Mouse (Mus musculus): ENCODE measurements around the gene Slc4a8.

Gene Slc4a8

GRCm38 (mm10) chr15:100832784-100833183 is 71.2 kb downstream of the Slc4a8 start:
- peak; percentile 64 for DNase-seq

DNA sequence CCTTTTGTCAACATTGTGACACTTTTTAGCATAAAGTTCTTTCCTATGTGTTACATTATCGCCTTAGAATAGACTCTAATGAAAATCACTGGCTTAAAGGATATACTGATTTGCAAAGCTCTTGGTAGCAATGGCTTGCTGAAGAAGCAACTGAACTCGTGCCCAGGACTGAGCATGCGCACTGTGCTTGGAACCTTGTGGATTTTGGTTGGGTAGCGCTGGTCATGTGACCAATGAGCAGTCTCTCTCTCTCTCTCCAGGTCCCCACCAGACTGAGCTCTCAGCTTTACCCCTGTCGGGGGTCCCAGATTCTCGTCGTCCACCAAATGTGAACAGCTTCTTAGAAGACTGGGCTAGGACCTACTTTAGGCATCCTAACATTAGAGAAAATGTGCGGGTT is 75.2 kb downstream of the Slc4a8 start:
- no peak for DNase-seq

DNA sequence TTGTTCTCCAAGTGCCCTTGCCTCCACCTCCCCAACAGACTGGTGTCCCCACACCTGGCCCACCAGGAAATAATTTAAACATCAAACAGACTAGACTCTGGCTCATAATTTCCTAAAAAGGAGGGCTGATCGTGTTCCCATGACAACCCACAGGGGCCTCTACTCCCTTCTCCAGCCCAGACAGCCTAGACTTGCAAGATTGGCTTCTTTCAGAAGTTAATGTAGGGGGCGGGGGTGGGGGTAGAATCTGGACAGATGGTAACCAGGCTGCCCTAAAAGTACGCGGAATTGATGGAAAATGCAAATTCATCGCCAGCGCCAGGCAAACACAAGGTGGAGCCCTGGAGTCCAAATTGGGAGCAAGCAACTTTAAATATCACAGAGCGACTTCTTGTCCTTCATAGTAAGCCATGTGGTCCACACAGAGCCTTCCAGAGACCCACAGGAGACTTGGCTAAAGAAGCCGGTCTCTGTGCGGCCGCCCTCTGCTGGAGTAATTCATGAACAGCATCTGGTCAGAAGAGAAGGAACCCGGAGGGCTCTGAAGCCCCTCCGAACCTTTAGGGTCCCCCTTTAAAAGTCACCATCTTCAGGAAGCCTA is 77.2 kb downstream of the Slc4a8 start:
- DNase-seq, result peak; percentile 61

- DNase-seq, result no peak
Observed at GRCm38 (mm10) chr15:100844336-100844735, 82.8 kb downstream of the Slc4a8 start.

GRCm38 (mm10) chr15:100845049-100845879 is 83.7 kb downstream of the Slc4a8 start:
- no peak for DNase-seq

DNA sequence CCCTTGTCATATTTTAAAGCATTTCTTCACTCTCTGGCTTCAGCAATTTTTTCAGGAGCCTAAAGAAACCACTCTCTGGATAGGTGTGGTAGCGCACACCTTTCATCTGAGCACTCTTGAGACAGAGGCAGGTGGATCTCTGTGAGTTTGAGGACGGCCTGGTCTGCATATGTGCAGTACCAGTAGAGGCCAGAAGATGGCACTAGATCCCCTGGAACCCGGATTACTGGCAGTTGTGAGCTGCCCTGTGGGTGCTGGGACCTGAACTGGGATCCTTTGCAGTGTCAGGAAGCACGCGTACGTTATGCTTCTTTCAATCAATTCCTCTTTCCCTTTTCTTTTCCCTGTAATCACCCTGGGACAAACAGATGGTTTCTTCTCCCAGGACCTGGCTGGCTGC is 85.6 kb downstream of the Slc4a8 start:
- DNase-seq, result no peak

- DNase-seq, result no peak
Observed at GRCm38 (mm10) chr15:100857586-100857985, 96.0 kb downstream of the Slc4a8 start.

- no peak for DNase-seq
Observed at GRCm38 (mm10) chr15:100860856-100861255, 99.3 kb downstream of the Slc4a8 start.

DNA sequence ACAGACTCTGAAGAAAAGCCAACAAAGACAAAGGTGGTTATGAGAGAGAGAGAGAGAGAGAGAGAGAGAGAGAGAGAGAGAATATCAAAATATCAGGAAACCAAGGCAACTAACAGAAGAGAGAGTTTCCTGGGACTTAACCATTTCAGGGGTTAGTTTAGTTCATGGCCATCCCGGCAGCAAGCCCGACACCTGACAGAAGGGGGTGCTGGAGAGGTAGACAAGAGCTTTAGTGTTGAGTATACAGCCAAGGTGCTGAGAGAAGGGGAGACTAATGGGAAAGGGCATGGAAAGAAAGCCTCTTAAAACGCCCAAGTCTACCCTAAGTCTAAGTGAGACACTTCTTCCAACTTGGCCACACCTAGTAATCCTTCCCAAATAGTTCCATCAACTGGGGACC is 104.0 kb downstream of the Slc4a8 start:
- DNase-seq, result no peak

DNA sequence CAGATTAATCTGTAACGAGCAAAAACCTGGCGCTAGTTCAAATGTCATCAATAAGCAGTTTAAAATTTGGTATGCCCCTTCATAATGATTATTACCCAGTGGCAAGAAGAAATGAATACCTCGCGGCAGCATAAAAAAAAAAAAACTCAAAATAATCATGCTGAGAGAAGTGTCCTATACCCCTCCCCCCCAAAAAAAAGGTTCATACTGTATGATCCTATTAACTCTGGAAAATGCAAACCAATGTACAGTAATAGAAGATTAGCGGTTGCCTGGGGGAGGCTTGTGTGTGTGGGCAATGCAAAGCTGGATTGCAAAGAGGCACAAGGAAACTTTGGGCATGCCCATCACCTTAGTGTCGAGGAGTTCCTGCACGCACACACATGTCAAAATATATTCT is 108.0 kb downstream of the Slc4a8 start, which contains the start of gene Scn8a:
Gene Scn8a, plus strand, starts transcription at position 301 of the 400 bp plus-strand sequence.
- no peak for DNase-seq

- DNase-seq, result peak; percentile 72
Observed at GRCm38 (mm10) chr15:100870001-100870774, 108.6 kb downstream of the Slc4a8 start.

GRCm38 (mm10) chr15:100870775-100871106 is 109.2 kb downstream of the Slc4a8 start:
- peak; percentile 55 for DNase-seq

GRCm38 (mm10) chr15:100871107-100872011 is 109.8 kb downstream of the Slc4a8 start:
- DNase-seq, result no peak

DNA sequence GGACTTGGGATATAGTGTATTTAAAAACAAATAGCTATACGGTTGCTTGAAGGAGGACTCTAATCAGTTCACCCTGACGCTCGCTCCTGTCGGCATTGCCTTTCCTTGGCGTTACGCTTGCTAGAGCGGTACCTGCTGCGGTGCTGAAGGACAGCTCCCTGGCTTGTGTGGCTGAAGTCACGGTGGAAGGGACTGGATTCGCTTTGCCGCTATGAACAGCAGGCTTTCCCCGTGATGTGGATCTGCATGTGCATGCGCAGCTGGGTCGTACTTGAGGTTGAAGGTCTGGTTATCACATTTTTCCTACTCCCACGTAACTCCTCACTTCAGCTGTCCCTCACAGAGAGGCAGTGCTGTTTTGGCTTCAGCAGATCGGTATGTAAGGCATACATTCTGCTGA is 111.6 kb downstream of the Slc4a8 start:
- no peak for DNase-seq

All from layer of hippocampus, adult 9-11 months (tissue).